ENCODE assay signal across 24 mouse cellular contexts in the genomic region with DNA sequence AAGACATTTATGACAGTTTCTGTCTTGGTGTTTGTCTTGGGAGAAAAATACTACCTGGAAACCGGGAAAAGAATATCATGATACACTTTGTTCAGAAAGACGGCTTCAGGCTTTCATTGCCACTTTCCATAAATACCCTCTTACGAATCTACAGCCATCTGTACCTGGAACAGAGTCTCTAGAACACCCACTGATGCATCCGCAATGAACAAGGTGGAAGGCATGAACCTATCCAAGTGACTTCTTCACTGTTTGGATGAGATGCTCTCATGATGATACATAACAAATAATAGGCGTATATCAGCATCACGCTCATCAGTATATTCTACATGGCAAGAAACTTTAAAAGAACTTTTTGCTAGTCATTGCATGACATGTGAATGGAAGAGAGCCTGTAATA. TPM values are rescaled to one million over a fixed set of nuclear protein-coding genes. Genes with fewer than 3 reads are reported as not detected.
DNase-seq lines count a peak whose midpoint lies in the region; TF ChIP-seq lines count a peak whose summit lies in the region.
"Had no signal": no experiment of that assay in that cellular context is flagged by ENCODE, and none has a peak within 500 bp of the region (broad histone marks: within the 10 kb centered on the region; RNA-seq: fewer than 3 reads in every experiment).

No protein-coding gene starts in this region.

- TF ChIP-seq POLR2A in cerebellum, adult 2 months (IDR thresholded peaks at IDR 0.05; ENCODE audit: borderline replicate concordance, insufficient read depth, low read length) = peak; percentile 82; the same call in 1 of the 2 replicates

- H3K4me3 ChIP-seq in cerebellum, adult 2 months (replicated peaks; ENCODE audit: insufficient read depth, low read depth, low read length) = peak overlapping the region; percentile 84
- H3K4me3 ChIP-seq: embryonic facial prominence, embryonic 10.5 days; gastrocnemius, adult 2 months; heart, embryonic 12.5 days; hindbrain, embryonic 15.5 days had no signal

- intact Hi-C loops in left cerebral cortex, postnatal 36 days (cut with DNase I) = loop anchor here (10.0 kb wide), 1 partner anchor 984 kb away; no protein-coding TSS in a partner anchor

- H3K4me1 ChIP-seq in cerebellum, adult 2 months (ENCODE audit: control insufficient read depth, insufficient read depth, low read length) = peaks cover 3% of the 10 kb centered on the region; the same call in 1 of the 2 replicates
- H3K4me1 ChIP-seq: heart, embryonic 12.5 days; hindbrain, embryonic 15.5 days had no signal

- WGBS in cerebellum, adult 2 months = 17% methylated on average over 6 of the region's 6 CpGs

- no peak for TF ChIP-seq CTCF in cerebellum, adult 2 months (IDR thresholded peaks at IDR 0.05; ENCODE audit: borderline replicate concordance, insufficient read depth, low read depth, low read length)

- peak; percentile 66 for DNase-seq in cerebellum, adult 11 months
- DNase-seq in cerebellum, adult 2 months = peak; percentile 59 to 93
- peak; percentile 36 to 39 for DNase-seq in cerebellum, postnatal 10 days
- no peak for DNase-seq in yolk sac, embryonic 10.5 days (ENCODE audit: low spot score)
- no peak for DNase-seq in left cerebral cortex, postnatal 36 days (ENCODE audit: low spot score in 2 of 2)
- DNase-seq in layer of hippocampus, adult 9-10 months (ENCODE audit: low spot score) = no peak
- DNase-seq: adrenal gland, postnatal 14 days; gastrocnemius, adult 2 months; gastrocnemius, postnatal 25 days; heart, postnatal 36 days had no signal

- H3K27me3 ChIP-seq in cerebellum, adult 2 months (ENCODE audit: control insufficient read depth, insufficient read depth, low read length) = no peaks in the 10 kb centered on the region
- H3K27me3 ChIP-seq: CH12.LX; heart, embryonic 12.5 days; hindbrain, embryonic 15.5 days had no signal

- H3K27ac ChIP-seq in cerebellum, adult 2 months (ENCODE audit: insufficient read depth, low read length) = peak overlapping the region; percentile 91; the same call in 1 of the 2 replicates
- H3K27ac ChIP-seq: embryonic facial prominence, embryonic 10.5 days; gastrocnemius, adult 2 months; hindbrain, embryonic 15.5 days had no signal

RNA-seq across cellular contexts. Expression of a gene that starts 1.8 kb away (rescaled TPM):
- polyA plus RNA-seq in cerebellum, adult 2 months (2012; rRNA removed) = 425 and 513 TPM in 2 replicates
- total RNA-seq in left cerebral cortex, postnatal 36 days (2021) = not detected
- total RNA-seq: adrenal gland, adult 18-20 months; adrenal gland, postnatal 14 days; CH12.LX; gastrocnemius, adult 2 months; gastrocnemius, postnatal 25 days; granulocyte monocyte progenitor cell, adult 5-6 weeks; heart, adult 8-10 months; heart, postnatal 36 days had no signal
- polyA plus RNA-seq: activated CD4-positive, CD25-positive, alpha-beta regulatory T cell, adult 4 months; embryonic facial prominence, embryonic 10.5 days; embryonic facial prominence, embryonic 14.5 days; forebrain, embryonic 14.5 days; heart, embryonic 12.5 days; heart, embryonic 16.5 days; hindbrain, embryonic 11.5 days; hindbrain, embryonic 15.5 days; intestine, postnatal 0 days; Patski had no signal

Comparison
In these comparisons a context has a peak if more than half of its experiments do, and no peak if none do; other contexts are left out.
1. DNase-seq: peak in cerebellum, adult 11 months (single experiment), cerebellum, adult 2 months (2 of 2) and cerebellum, postnatal 10 days (2 of 2); none in yolk sac, embryonic 10.5 days (single experiment), left cerebral cortex, postnatal 36 days (0 of 2) and layer of hippocampus, adult 9-10 months (single experiment).